Mouse (Mus musculus) lung, embryonic 16.5 days (tissue): ENCODE results near the gene Pi4k2a. TPM values are rescaled to one million over a fixed set of nuclear protein-coding genes. Genes with fewer than 3 reads are reported as not detected.
"Not testable (repeated sequence)": the region's sequence is repeated elsewhere in the genome, so short reads cannot be mapped to it uniquely, and the experiment has no call there.

Experiments used
- ATAC-seq: fragments of 200-750 bp; cut with Nextera tagmentation; 2 replicates; pipeline ENCODE4 v1.8.0; 2017; ENCODE audit warnings: low read depth, mild to moderate bottlenecking, moderate library complexity
- H3K27ac ChIP-seq: fragments of 300-500 bp; sonication (generic); 2 replicates; pipeline ENCODE4 v1.5.1; 2014; ENCODE audit warnings: mild to moderate bottlenecking, control low read depth, low read length
- H3K27me3 ChIP-seq: fragments of 300-500 bp; sonication (generic); 2 replicates; pipeline ENCODE4 v1.6.1; 2014; ENCODE audit warnings: low read depth, low read length, mixed read lengths; ENCODE audit not compliant: control insufficient read depth, insufficient read depth
- H3K36me3 ChIP-seq: fragments of 300-500 bp; sonication (generic); 2 replicates; pipeline ENCODE4 v1.6.1; 2014; ENCODE audit warnings: low read length; ENCODE audit not compliant: control insufficient read depth, insufficient read depth
- H3K4me1 ChIP-seq: fragments of 300-500 bp; sonication (generic); replicated peaks from 2 replicates; pipeline ENCODE4 v1.6.1; 2014; ENCODE audit warnings: low read length, mixed read lengths; ENCODE audit not compliant: control insufficient read depth, insufficient read depth
- H3K4me2 ChIP-seq: fragments of 300-500 bp; sonication (generic); 2 replicates; pipeline ENCODE4 v1.6.1; 2014; ENCODE audit warnings: low read depth, low read length, control low read depth
- H3K4me3 ChIP-seq: fragments of 300-500 bp; sonication (generic); 2 replicates; pipeline ENCODE4 v1.5.1; 2014; ENCODE audit warnings: mild to moderate bottlenecking, low read length, control low read depth
- H3K9ac ChIP-seq: fragments of 300-500 bp; sonication (generic); 2 replicates; pipeline ENCODE4 v1.6.1; 2014; ENCODE audit warnings: low read length, control low read depth
- H3K9me3 ChIP-seq: fragments of 300-500 bp; sonication (generic); 2 replicates; pipeline ENCODE4 v1.6.1; 2016; ENCODE audit warnings: low read length; ENCODE audit not compliant: control insufficient read depth
- WGBS: fragments of 180-500 bp; shearing (Covaris S2); extraction: QIAGEN DNeasy Blood & Tissue Kit; methylation state at CpG from one replicate; pipeline ENCODE4 v1.1.7; 2014; 5-methylcytosine and 5-hydroxymethylcytosine counted together
- polyA plus RNA-seq: library from polyadenylated mRNA; unstranded; fragments of >200 nt; fragmentation: Nextera tagmentation; extraction: Ambion mirVana; gene quantifications from 2 replicates; pipeline ENCODE4 v1.2.1, GENCODE M21; 2015

Gene Pi4k2a
- polyA plus RNA-seq, 1 experiment from 2014 or later = 8.4 TPM

- Histone ChIP-seq H3K4me1 (no peaks in the 10 kb centered on the region), H3K36me3 (no peaks in the 10 kb centered on the region), H3K9me3 (no peaks in the 10 kb centered on the region), H3K27ac (no peak overlapping the region), H3K9ac (no peak overlapping the region), H3K4me3 (no peak overlapping the region), H3K27me3 (no peaks in the 10 kb centered on the region), H3K4me2 (no peak overlapping the region)
- WGBS = 90% methylated on average over 16 of the region's 16 CpGs
- no peak for ATAC-seq
Measured at GRCm38 (mm10) chr19:42075992-42076391, 14.3 kb upstream of the Pi4k2a start.

- Histone ChIP-seq H3K27ac (no peak overlapping the region), H3K9ac (no peak overlapping the region), H3K27me3 (no peaks in the 10 kb centered on the region), H3K4me2 (no peak overlapping the region), H3K4me1 (no peaks in the 10 kb centered on the region), H3K36me3 (no peaks in the 10 kb centered on the region), H3K9me3 (no peaks in the 10 kb centered on the region), H3K4me3 (no peak overlapping the region)
- WGBS = 80% methylated on average over 8 of the region's 8 CpGs
- no peak for ATAC-seq
Measured at GRCm38 (mm10) chr19:42078566-42078965, 11.7 kb upstream of the Pi4k2a start.

GRCm38 (mm10) chr19:42079006-42079405 is 11.3 kb upstream of the Pi4k2a start:
- WGBS = 95% methylated on average over 12 of the region's 12 CpGs
- H3K36me3 ChIP-seq = no peaks in the 10 kb centered on the region

GRCm38 (mm10) chr19:42079950-42080349 is 10.3 kb upstream of the Pi4k2a start:
- no peak for ATAC-seq
- H3K36me3 ChIP-seq = no peaks in the 10 kb centered on the region
- H3K9me3 ChIP-seq = no peaks in the 10 kb centered on the region
- no peak overlapping the region for H3K4me3 ChIP-seq
- no peak overlapping the region for H3K9ac ChIP-seq
- no peaks in the 10 kb centered on the region for H3K27me3 ChIP-seq
- no peak overlapping the region for H3K27ac ChIP-seq
- WGBS = 75% methylated on average over 5 of the region's 5 CpGs
- no peak overlapping the region for H3K4me2 ChIP-seq
- H3K4me1 ChIP-seq = no peaks in the 10 kb centered on the region

More at GRCm38 (mm10) chr19:42079006-42079405, 11.3 kb upstream of the Pi4k2a start:
- Histone ChIP-seq H3K9me3 (no peaks in the 10 kb centered on the region), H3K4me3 (no peak overlapping the region), H3K27ac (no peak overlapping the region), H3K4me2 (no peak overlapping the region), H3K27me3 (no peaks in the 10 kb centered on the region), H3K9ac (no peak overlapping the region), H3K4me1 (no peaks in the 10 kb centered on the region)
- ATAC-seq = no peak

GRCm38 (mm10) chr19:42080469-42080868 is 9.8 kb upstream of the Pi4k2a start:
- no peaks in the 10 kb centered on the region for H3K9me3 ChIP-seq
- H3K4me2 ChIP-seq = no peak overlapping the region
- H3K4me1 ChIP-seq = peaks cover 1% of the 10 kb centered on the region
- ATAC-seq = no peak
- no peak overlapping the region for H3K4me3 ChIP-seq
- WGBS = 80% methylated on average over 11 of the region's 11 CpGs
- H3K27ac ChIP-seq = no peak overlapping the region
- no peaks in the 10 kb centered on the region for H3K27me3 ChIP-seq
- H3K9ac ChIP-seq = no peak overlapping the region
- no peaks in the 10 kb centered on the region for H3K36me3 ChIP-seq

- H3K27ac ChIP-seq, H3K36me3 ChIP-seq, H3K27me3 ChIP-seq, ATAC-seq, H3K9ac ChIP-seq, H3K9me3 ChIP-seq, H3K4me2 ChIP-seq, H3K4me3 ChIP-seq: not testable (repeated sequence)
- peaks cover 10% of the 10 kb centered on the region for H3K4me1 ChIP-seq
- 91% methylated on average over 5 of the region's 5 CpGs for WGBS
Measured at GRCm38 (mm10) chr19:42081613-42082012, 8.7 kb upstream of the Pi4k2a start.

- Histone ChIP-seq H3K9me3 (no peaks in the 10 kb centered on the region), H3K27ac (no peak overlapping the region), H3K4me2 (peak overlapping the region; percentile 77), H3K4me3 (peak overlapping the region; percentile 72), H3K36me3 (no peaks in the 10 kb centered on the region), H3K27me3 (no peaks in the 10 kb centered on the region), H3K9ac (peak overlapping the region; percentile 64), H3K4me1 (peaks cover 18% of the 10 kb centered on the region)
- 6% methylated on average over 10 of the region's 10 CpGs for WGBS
- no peak for ATAC-seq
Measured at GRCm38 (mm10) chr19:42085690-42086089, 4.6 kb upstream of the Pi4k2a start.

GRCm38 (mm10) chr19:42086166-42086565 is 4.1 kb upstream of the Pi4k2a start, which contains the start of gene Morn4:
Gene Morn4 (minus strand): TSS chr19:42086357.
- Histone ChIP-seq H3K4me1 (peaks cover 19% of the 10 kb centered on the region), H3K27me3 (no peaks in the 10 kb centered on the region), H3K4me3 (peak within 1 kb of the TSS; percentile 72), H3K27ac (no peak within 1 kb of the TSS), H3K9me3 (no peaks in the 10 kb centered on the region), H3K9ac (peak within 1 kb of the TSS; percentile 64), H3K4me2 (peak within 1 kb of the TSS; percentile 77), H3K36me3 (no peaks in the 10 kb centered on the region)
- WGBS = under 1% methylated on average over 21 of the region's 21 CpGs
- peak; percentile 59 for ATAC-seq

- WGBS = 15% methylated on average over 14 of the region's 14 CpGs
- peak overlapping the region; percentile 94 for H3K4me3 ChIP-seq
- H3K9ac ChIP-seq = 0 out of 2 replicates have a peak overlapping the region, but pooled peaks have one; percentile 13
Measured at GRCm38 (mm10) chr19:42089103-42089747, 1.0 kb upstream of the Pi4k2a start.

More at GRCm38 (mm10) chr19:42089103-42089747, 1.0 kb upstream of the Pi4k2a start:
- no peaks in the 10 kb centered on the region for H3K27me3 ChIP-seq
- peaks cover 28% of the 10 kb centered on the region for H3K4me1 ChIP-seq
- no peaks in the 10 kb centered on the region for H3K9me3 ChIP-seq
- H3K36me3 ChIP-seq = peaks cover 4% of the 10 kb centered on the region; the same call in 1 of the 2 replicates
- peak overlapping the region; percentile 81 for H3K4me2 ChIP-seq
- 0 out of 2 replicates have a peak, but pooled peaks have one; percentile 8 for ATAC-seq
- peak overlapping the region; percentile 91 for H3K27ac ChIP-seq
